Mouse (Mus musculus): ENCODE data around the gene Nsl1. TPM values are rescaled to one million over a fixed set of nuclear protein-coding genes. Genes with fewer than 3 reads are reported as not detected.

Nsl1 gene
- polyA plus RNA-seq, 1 experiment from 2014 or later = 29.9 TPM

DNA sequence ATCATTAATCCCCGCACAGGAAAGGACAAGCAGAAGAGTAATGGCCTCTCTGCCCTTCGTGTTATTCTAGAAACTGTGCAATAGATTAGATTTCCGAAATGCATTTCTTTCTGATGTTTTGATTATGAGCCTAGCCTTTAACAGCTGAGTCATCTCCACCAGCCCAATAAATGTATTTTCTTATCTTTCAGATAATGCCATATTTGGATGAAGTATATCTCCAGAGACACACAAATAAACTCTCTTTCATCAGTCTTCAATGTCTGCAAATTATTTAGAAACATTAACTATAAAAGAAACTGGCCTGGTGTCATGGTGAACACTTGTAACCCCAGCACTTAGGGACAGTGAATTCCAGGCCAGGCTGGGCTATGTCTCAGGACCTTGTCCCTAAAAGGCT is 20.1 kb upstream of the Nsl1 start:
- Histone ChIP-seq H3K27ac (ENCODE audit: low read depth, low read length) (no peak overlapping the region), H3K9me3 (ENCODE audit: control insufficient read depth, low read length) (no peaks in the 10 kb centered on the region), H3K4me1 (replicated peaks; ENCODE audit: control insufficient read depth, insufficient read depth, low read length) (no peaks in the 10 kb centered on the region), H3K36me3 (ENCODE audit: control insufficient read depth, insufficient read depth, low read length) (no peaks in the 10 kb centered on the region), H3K9ac (ENCODE audit: low read length) (no peak overlapping the region), H3K27me3 (ENCODE audit: control insufficient read depth, insufficient read depth, low read length) (no peaks in the 10 kb centered on the region), H3K4me2 (ENCODE audit: low read depth, low read length, severe bottlenecking) (no peak overlapping the region), H3K4me3 (ENCODE audit: low read depth, low read length) (no peak overlapping the region)
- ATAC-seq (replicated peaks; ENCODE audit: low FRiP score) = no peak
- no peak for DNase-seq (ENCODE audit: low spot score)
- WGBS = 87% methylated on average over 3 of the region's 3 CpGs

DNA sequence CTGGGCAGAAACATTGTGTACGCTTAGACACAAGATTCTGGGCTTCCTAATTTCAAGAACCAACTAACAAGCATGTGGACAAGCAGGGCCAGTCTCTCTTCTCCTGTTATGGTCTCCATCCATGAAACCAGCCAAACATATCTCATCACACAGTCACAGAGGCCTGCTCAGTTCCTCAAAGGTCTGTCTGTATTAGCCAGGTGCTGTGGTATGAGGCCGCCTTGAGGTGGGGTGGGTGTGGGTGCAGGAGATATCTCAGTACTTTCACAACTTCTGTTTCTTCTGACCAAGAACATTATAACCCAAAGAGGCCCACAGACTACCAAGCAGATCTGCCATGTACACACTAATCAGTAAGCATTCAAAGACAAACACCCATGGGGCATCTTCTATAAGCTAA is 17.5 kb upstream of the Nsl1 start:
- no peak overlapping the region for H3K4me2 ChIP-seq (ENCODE audit: low read depth, low read length, severe bottlenecking)
- no peaks in the 10 kb centered on the region for H3K4me1 ChIP-seq (replicated peaks; ENCODE audit: control insufficient read depth, insufficient read depth, low read length)
- H3K36me3 ChIP-seq (ENCODE audit: control insufficient read depth, insufficient read depth, low read length) = no peaks in the 10 kb centered on the region
- no peak overlapping the region for H3K27ac ChIP-seq (ENCODE audit: low read depth, low read length)
- 89% methylated on average over 2 of the region's 2 CpGs for WGBS
- H3K27me3 ChIP-seq (ENCODE audit: control insufficient read depth, insufficient read depth, low read length) = no peaks in the 10 kb centered on the region
- no peaks in the 10 kb centered on the region for H3K9me3 ChIP-seq (ENCODE audit: control insufficient read depth, low read length)
- no peak overlapping the region for H3K4me3 ChIP-seq (ENCODE audit: low read depth, low read length)
- no peak for DNase-seq (ENCODE audit: low spot score)
- H3K9ac ChIP-seq (ENCODE audit: low read length) = no peak overlapping the region
- no peak for ATAC-seq (replicated peaks; ENCODE audit: low FRiP score)

DNA sequence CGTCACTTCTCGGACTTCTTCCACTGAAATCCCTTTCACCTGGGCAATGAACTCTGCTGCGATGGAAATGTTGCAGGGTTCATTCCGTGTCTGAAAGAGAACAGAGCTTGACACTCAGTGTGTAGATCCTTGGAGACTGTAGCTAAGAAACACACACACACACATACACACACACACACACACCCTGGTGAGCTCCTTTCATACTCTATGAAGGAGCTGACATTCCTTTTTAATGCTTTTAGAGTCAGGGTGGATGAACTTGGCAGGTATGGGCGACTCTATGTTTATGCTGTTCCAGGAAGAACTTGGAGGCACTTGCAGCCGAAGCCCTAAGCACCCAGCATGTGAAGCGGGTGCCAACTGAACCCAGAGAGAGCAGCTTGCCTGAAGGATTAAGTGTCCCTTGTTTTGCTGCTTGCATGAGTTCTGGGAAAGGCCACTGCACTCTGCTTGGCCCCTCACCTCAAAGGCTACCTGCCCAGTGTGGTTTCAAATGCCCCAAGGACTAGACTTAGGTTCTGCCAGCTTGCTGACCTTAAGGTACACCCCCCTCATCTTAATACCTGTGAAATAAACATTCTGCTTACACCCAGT is 16.5 kb upstream of the Nsl1 start:
- WGBS = 76% methylated on average over 7 of the region's 7 CpGs
- H3K27ac ChIP-seq (ENCODE audit: low read depth, low read length) = no peak overlapping the region
- DNase-seq (ENCODE audit: low spot score) (no peak), ATAC-seq (replicated peaks; ENCODE audit: low FRiP score) (no peak)
- no peaks in the 10 kb centered on the region for H3K36me3 ChIP-seq (ENCODE audit: control insufficient read depth, insufficient read depth, low read length)
- no peak overlapping the region for H3K4me3 ChIP-seq (ENCODE audit: low read depth, low read length)
- no peak overlapping the region for H3K9ac ChIP-seq (ENCODE audit: low read length)
- H3K4me1 ChIP-seq (replicated peaks; ENCODE audit: control insufficient read depth, insufficient read depth, low read length) = no peaks in the 10 kb centered on the region
- H3K4me2 ChIP-seq (ENCODE audit: low read depth, low read length, severe bottlenecking) = no peak overlapping the region
- no peaks in the 10 kb centered on the region for H3K9me3 ChIP-seq (ENCODE audit: control insufficient read depth, low read length)
- no peaks in the 10 kb centered on the region for H3K27me3 ChIP-seq (ENCODE audit: control insufficient read depth, insufficient read depth, low read length)

DNA sequence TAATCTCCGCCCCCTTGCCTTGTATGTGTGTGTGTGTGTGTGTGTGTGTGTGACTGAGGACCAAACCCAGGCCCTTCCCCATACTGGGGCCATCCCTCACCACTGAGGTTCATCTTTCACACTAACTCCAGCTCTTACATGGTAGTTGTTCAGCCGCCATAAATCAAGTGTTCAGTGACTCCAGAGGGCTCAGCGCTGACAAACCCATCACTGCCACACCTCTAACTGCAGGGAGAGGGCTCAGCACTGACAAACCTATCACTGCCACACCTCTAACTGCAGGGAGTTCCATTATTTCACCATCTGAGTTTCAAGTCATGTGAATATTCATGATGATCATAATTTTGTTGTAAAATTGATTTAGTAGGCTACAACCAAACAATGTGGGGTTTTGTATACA is 9.3 kb upstream of the Nsl1 start:
- H3K4me3 ChIP-seq (ENCODE audit: low read depth, low read length) = no peak overlapping the region
- H3K4me1 ChIP-seq (replicated peaks; ENCODE audit: control insufficient read depth, insufficient read depth, low read length) = no peaks in the 10 kb centered on the region
- no peak overlapping the region for H3K9ac ChIP-seq (ENCODE audit: low read length)
- no peaks in the 10 kb centered on the region for H3K27me3 ChIP-seq (ENCODE audit: control insufficient read depth, insufficient read depth, low read length)
- no peak for ATAC-seq (replicated peaks; ENCODE audit: low FRiP score)
- no peak overlapping the region for H3K27ac ChIP-seq (ENCODE audit: low read depth, low read length)
- no peaks in the 10 kb centered on the region for H3K9me3 ChIP-seq (ENCODE audit: control insufficient read depth, low read length)
- DNase-seq (ENCODE audit: low spot score) = no peak
- no peaks in the 10 kb centered on the region for H3K36me3 ChIP-seq (ENCODE audit: control insufficient read depth, insufficient read depth, low read length)
- H3K4me2 ChIP-seq (ENCODE audit: low read depth, low read length, severe bottlenecking) = no peak overlapping the region
- WGBS = 92% methylated on average over 3 of the region's 3 CpGs

DNA sequence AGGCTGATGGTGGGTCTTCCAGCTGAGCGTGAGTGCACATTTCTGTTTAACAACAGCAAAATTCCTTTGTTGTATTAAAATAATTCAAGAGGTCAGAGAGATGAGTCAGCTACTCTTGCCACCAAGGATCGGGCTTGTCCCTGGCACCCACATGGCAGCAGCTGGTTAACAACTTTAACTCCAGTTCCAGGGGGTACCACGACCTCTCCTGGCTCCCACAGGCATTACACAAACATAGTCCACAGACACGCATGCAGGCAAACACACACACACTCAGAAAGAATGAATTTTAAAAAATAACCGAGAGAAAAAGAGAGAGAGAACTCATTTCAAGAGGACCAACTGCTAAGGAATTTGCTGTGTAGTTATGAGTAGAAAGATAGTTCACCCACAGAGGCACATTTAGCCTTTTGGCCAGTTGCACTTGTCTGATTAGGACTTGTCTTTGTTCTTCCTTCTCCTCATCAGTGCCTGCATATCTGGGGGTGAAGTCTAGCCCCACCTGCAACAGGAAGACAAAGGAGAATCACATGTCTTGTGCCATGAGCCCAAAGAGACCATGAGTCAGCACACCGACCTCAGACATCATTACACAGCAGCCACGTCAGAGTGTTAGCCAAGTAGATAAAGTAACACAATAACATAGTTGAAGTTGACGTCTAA is 7.8 kb upstream of the Nsl1 start:
- WGBS = 74% methylated on average over 8 of the region's 8 CpGs
- ATAC-seq (replicated peaks; ENCODE audit: low FRiP score) = no peak

DNA sequence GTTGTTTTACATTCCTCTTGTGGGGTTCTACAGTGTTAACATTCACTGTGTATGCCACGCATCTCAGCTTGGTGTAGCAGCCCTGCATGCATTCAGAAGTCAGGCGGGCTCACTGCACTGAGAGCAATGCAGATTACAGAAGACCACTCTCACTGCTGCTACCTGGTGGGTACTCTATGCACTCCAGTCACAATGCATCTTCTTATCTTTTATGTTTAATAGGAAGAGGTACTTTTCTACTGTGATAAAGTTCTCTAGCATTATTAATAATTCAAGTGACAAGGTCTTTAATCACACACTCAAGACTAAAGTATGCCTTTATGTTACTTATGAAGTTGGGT is 7.3 kb upstream of the Nsl1 start:
- no peaks in the 10 kb centered on the region for H3K9me3 ChIP-seq (ENCODE audit: control insufficient read depth, low read length)
- no peak overlapping the region for H3K4me3 ChIP-seq (ENCODE audit: low read depth, low read length)
- no peak overlapping the region for H3K4me2 ChIP-seq (ENCODE audit: low read depth, low read length, severe bottlenecking)
- ATAC-seq (replicated peaks; ENCODE audit: low FRiP score) = no peak
- H3K27ac ChIP-seq (ENCODE audit: low read depth, low read length) = no peak overlapping the region
- no peaks in the 10 kb centered on the region for H3K36me3 ChIP-seq (ENCODE audit: control insufficient read depth, insufficient read depth, low read length)
- no peak overlapping the region for H3K9ac ChIP-seq (ENCODE audit: low read length)
- H3K4me1 ChIP-seq (replicated peaks; ENCODE audit: control insufficient read depth, insufficient read depth, low read length) = no peaks in the 10 kb centered on the region
- WGBS = 75% methylated on average over 2 of the region's 2 CpGs
- DNase-seq (ENCODE audit: low spot score) = no peak
- H3K27me3 ChIP-seq (ENCODE audit: control insufficient read depth, insufficient read depth, low read length) = no peaks in the 10 kb centered on the region

More for the DNA sequence above, 7.8 kb upstream of the Nsl1 start:
- Histone ChIP-seq H3K4me2 (ENCODE audit: low read depth, low read length, severe bottlenecking) (no peak overlapping the region), H3K9me3 (ENCODE audit: control insufficient read depth, low read length) (no peaks in the 10 kb centered on the region), H3K27me3 (ENCODE audit: control insufficient read depth, insufficient read depth, low read length) (no peaks in the 10 kb centered on the region), H3K4me1 (replicated peaks; ENCODE audit: control insufficient read depth, insufficient read depth, low read length) (no peaks in the 10 kb centered on the region), H3K4me3 (ENCODE audit: low read depth, low read length) (no peak overlapping the region), H3K36me3 (ENCODE audit: control insufficient read depth, insufficient read depth, low read length) (no peaks in the 10 kb centered on the region), H3K27ac (ENCODE audit: low read depth, low read length) (no peak overlapping the region), H3K9ac (ENCODE audit: low read length) (no peak overlapping the region)
- DNase-seq (ENCODE audit: low spot score) = no peak

DNA sequence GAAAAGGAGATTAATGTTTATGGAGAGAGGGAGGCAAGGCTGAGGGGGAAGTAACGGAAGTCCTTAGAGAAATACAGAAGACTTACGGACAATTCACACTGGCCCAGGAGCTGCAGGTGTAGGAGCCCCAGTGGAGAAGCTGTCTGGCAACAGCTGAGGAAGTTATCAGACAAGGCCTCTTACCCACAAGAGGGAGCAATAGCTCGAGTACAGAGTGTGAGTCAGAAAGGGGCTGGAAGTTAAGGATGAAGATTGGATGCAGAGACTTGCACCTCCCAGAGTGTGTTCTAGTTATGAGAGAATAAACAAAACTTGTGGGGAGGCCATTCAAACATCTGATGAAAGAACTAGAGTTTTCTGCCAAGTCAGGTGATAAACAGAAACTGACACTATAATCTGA is 5.4 kb upstream of the Nsl1 start:
- no peak for ATAC-seq (replicated peaks; ENCODE audit: low FRiP score)
- Histone ChIP-seq H3K27me3 (ENCODE audit: control insufficient read depth, insufficient read depth, low read length) (no peaks in the 10 kb centered on the region), H3K4me1 (replicated peaks; ENCODE audit: control insufficient read depth, insufficient read depth, low read length) (no peaks in the 10 kb centered on the region), H3K9me3 (ENCODE audit: control insufficient read depth, low read length) (no peaks in the 10 kb centered on the region), H3K4me3 (ENCODE audit: low read depth, low read length) (no peak overlapping the region), H3K36me3 (ENCODE audit: control insufficient read depth, insufficient read depth, low read length) (no peaks in the 10 kb centered on the region), H3K4me2 (ENCODE audit: low read depth, low read length, severe bottlenecking) (no peak overlapping the region), H3K9ac (ENCODE audit: low read length) (no peak overlapping the region), H3K27ac (ENCODE audit: low read depth, low read length) (no peak overlapping the region)
- DNase-seq (ENCODE audit: low spot score) = no peak
- WGBS = 64% methylated on average over 3 of the region's 3 CpGs

DNA sequence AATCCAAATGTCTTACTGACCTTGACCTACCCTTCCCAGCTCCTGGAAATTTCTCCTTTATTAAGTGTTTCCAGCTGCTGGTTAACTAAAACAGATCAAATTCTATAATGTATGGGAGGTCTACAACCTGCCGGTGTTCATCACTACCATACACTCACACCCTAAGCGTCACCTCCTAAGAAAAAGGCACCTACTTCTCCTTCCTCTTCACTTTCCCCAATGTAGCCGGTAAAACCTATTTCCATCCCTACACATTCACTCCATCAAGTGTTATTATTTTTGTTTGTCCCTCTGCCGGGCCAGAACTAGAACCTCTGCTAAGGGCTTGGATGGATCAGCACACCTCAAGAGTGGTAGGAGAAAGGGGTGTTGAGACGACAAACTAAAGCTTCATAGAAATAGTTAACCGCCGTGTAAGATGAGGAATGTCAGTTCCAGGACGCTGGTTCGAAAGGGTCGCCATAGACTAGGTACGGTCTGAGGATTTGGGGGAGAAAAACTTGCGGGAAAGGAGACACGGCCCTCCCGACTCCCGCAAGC is 501 bp upstream of the Nsl1 start:
- H3K4me1 ChIP-seq (replicated peaks; ENCODE audit: control insufficient read depth, insufficient read depth, low read length) = peaks cover 3% of the 10 kb centered on the region; the same call in 1 of the 2 replicates
- DNase-seq (ENCODE audit: low spot score) (no peak), ATAC-seq (replicated peaks; ENCODE audit: low FRiP score) (no peak; the same call in 1 of the 2 replicates)
- H3K27ac ChIP-seq (ENCODE audit: low read depth, low read length) = no peak overlapping the region
- H3K9ac ChIP-seq (ENCODE audit: low read length) = peak overlapping the region; percentile 93
- H3K9me3 ChIP-seq (ENCODE audit: control insufficient read depth, low read length) = no peaks in the 10 kb centered on the region
- H3K4me3 ChIP-seq (ENCODE audit: low read depth, low read length) = peak overlapping the region; percentile 91
- no peaks in the 10 kb centered on the region for H3K36me3 ChIP-seq (ENCODE audit: control insufficient read depth, insufficient read depth, low read length)
- WGBS = 5% methylated on average over 15 of the region's 15 CpGs
- H3K4me2 ChIP-seq (ENCODE audit: low read depth, low read length, severe bottlenecking) = peak overlapping the region; percentile 67
- H3K27me3 ChIP-seq (ENCODE audit: control insufficient read depth, insufficient read depth, low read length) = no peaks in the 10 kb centered on the region

DNA sequence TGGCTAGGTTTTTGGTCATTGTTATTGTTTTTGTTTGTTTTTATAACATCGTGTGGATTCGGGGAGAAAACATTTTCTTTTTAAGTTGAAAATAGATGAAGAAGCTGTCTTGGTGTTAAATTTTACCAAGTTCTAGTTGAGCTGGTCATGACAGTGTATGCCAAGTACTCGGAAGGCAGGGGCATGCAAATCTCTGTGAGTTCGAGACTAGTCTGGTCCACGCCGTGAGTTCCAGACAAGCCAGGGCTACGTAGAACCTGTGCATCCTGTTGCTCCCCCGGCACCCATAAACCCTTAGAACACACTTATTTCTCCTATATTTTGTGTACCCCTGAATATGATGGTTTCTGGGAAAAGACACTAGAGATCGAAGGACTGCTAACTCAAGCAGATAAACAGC is 888 bp downstream of the Nsl1 start:
- peaks cover 3% of the 10 kb centered on the region; the same call in 1 of the 2 replicates for H3K4me1 ChIP-seq (replicated peaks; ENCODE audit: control insufficient read depth, insufficient read depth, low read length)
- no peaks in the 10 kb centered on the region for H3K27me3 ChIP-seq (ENCODE audit: control insufficient read depth, insufficient read depth, low read length)
- WGBS = 64% methylated on average over 9 of the region's 9 CpGs
- no peak overlapping the region for H3K27ac ChIP-seq (ENCODE audit: low read depth, low read length)
- ATAC-seq (replicated peaks; ENCODE audit: low FRiP score) = no peak
- H3K9ac ChIP-seq (ENCODE audit: low read length) = peak overlapping the region; percentile 93
- H3K9me3 ChIP-seq (ENCODE audit: control insufficient read depth, low read length) = no peaks in the 10 kb centered on the region
- peak overlapping the region; percentile 67 for H3K4me2 ChIP-seq (ENCODE audit: low read depth, low read length, severe bottlenecking)
- no peak for DNase-seq (ENCODE audit: low spot score)
- no peaks in the 10 kb centered on the region for H3K36me3 ChIP-seq (ENCODE audit: control insufficient read depth, insufficient read depth, low read length)
- peak overlapping the region; percentile 91 for H3K4me3 ChIP-seq (ENCODE audit: low read depth, low read length)

Measured in forebrain, embryonic 11.5 days (tissue).